Mouse (Mus musculus) MEL (cell line): ENCODE measurements around the gene Mrps21.

Source experiments
- CHD1 ChIP-seq: IDR thresholded peaks from 2 replicates; pipeline ENCODE4 v1.6.1; 2012; ENCODE audit warnings: low read depth, mild to moderate bottlenecking, inconsistent platforms, low read length, improper control_type of control experiment
- ZNF384 ChIP-seq: IDR thresholded peaks from 2 replicates; pipeline ENCODE4 v1.6.1; 2012; ENCODE audit warnings: low read depth, mild to moderate bottlenecking, inconsistent platforms, low read length, improper control_type of control experiment

DNA sequence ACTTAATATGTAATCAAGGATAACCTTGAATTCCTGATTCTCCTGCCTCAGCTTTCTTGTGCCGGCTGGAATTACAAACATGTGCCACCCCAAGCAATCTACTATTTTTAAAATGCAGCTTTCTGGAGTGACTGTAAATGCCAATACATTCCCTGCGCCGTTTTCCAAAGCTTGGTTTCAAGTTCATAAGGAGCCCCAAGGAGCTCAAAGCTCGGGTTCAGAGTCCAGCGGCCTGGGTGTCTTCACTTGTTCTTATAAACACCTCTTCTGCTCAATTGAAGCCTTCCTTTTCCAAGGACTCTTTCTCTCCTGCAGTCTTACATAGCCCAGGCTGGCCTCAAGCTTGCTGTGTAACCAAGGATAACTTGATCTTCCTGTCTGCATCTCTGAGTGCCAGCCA, 5.2 kb downstream of the Mrps21 start:
- TF ChIP-seq CHD1 = no peak
- TF ChIP-seq ZNF384 = no peak
